Mouse (Mus musculus) midbrain, embryonic 14.5 days (tissue): ENCODE measurements at regions not wholly inside any gene's neighbourhood (a gene's known extent, or its start where the extent isn't known, plus 50 kb on each side); places are given as distances from the start of the nearest gene placed in this dataset.
A peak's percentile ranks its signal among the peaks of the same experiment; 100 is the strongest.

Source experiments
- ATAC-seq: fragments of 200-750 bp; cut with Nextera tagmentation; 2 replicates; pipeline ENCODE4 v1.8.0; 2017; ENCODE audit warnings: moderate number of reproducible peaks, moderate library complexity; ENCODE audit not compliant: low FRiP score, low TSS enrichment
- DNase-seq: peaks from one replicate; pipeline ENCODE4 v3.0.0-alpha.2; 2015
- H3K27ac ChIP-seq: fragments of 300-500 bp; sonication (generic); replicated peaks from 2 replicates; pipeline ENCODE4 v1.5.1; 2014; ENCODE audit warnings: mild to moderate bottlenecking, low read depth, low read length, moderate library complexity
- H3K27me3 ChIP-seq: fragments of 300-500 bp; sonication (generic); 2 replicates; pipeline ENCODE4 v1.6.1; 2014; ENCODE audit warnings: low read length, control low read depth, mixed read lengths; ENCODE audit not compliant: control insufficient read depth, insufficient read depth
- H3K36me3 ChIP-seq: fragments of 300-500 bp; sonication (generic); 2 replicates; pipeline ENCODE4 v1.6.1; 2014; ENCODE audit warnings: low read length, control low read depth; ENCODE audit not compliant: control insufficient read depth, insufficient read depth
- H3K4me1 ChIP-seq: fragments of 300-500 bp; sonication (generic); 2 replicates; pipeline ENCODE4 v1.6.1; 2014; ENCODE audit warnings: mild to moderate bottlenecking, antibody characterized with exemption, low read length, control low read depth; ENCODE audit not compliant: control insufficient read depth, insufficient read depth
- H3K4me2 ChIP-seq: fragments of 300-500 bp; sonication (generic); 2 replicates; pipeline ENCODE4 v1.6.1; 2014; ENCODE audit warnings: mild to moderate bottlenecking, low read length, moderate library complexity
- H3K4me3 ChIP-seq: fragments of 300-500 bp; sonication (generic); replicated peaks from 2 replicates; pipeline ENCODE4 v1.5.1; 2014; ENCODE audit warnings: low read depth, low read length
- H3K9ac ChIP-seq: fragments of 300-500 bp; sonication (generic); replicated peaks from 2 replicates; pipeline ENCODE4 v1.6.1; 2014; ENCODE audit warnings: mild to moderate bottlenecking, low read length, moderate library complexity
- H3K9me3 ChIP-seq: fragments of 300-500 bp; sonication (generic); 2 replicates; pipeline ENCODE4 v1.6.1; 2016; ENCODE audit warnings: low read length, control low read depth, mixed read lengths; ENCODE audit not compliant: control insufficient read depth
- WGBS: fragments of 180-500 bp; shearing (Covaris S2); extraction: QIAGEN DNeasy Blood & Tissue Kit; methylation state at CpG from one replicate; pipeline ENCODE4 v1.1.7; 2014; 5-methylcytosine and 5-hydroxymethylcytosine counted together

DNA sequence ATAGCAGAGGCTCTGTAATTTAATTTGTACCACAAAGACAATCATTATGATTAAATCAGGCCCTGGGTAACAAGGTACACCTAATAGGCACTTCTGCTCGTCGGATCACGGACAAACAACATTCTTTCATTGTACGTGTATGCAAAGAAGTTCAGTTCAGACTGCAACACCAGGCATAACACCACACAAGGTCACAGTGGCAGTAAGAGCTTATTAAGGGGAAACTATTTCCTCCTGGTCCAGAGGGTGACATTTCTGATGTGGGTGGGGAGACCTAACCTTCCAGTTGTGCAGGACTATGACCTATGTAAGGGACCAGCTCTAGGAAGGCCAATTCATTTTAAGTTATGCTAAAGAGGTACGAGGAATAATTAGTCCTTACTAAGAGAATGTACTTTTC lies 225.0 kb upstream of the Gm9747 start:
- Histone ChIP-seq H3K27me3 (no peaks in the 10 kb centered on the region), H3K9ac (no peak overlapping the region), H3K4me3 (no peak overlapping the region), H3K9me3 (no peaks in the 10 kb centered on the region), H3K36me3 (no peaks in the 10 kb centered on the region), H3K4me1 (no peaks in the 10 kb centered on the region), H3K4me2 (no peak overlapping the region), H3K27ac (no peak overlapping the region)
- WGBS = 90% methylated on average over 5 of the region's 5 CpGs
- DNase-seq = no peak
- ATAC-seq = no peak

DNA sequence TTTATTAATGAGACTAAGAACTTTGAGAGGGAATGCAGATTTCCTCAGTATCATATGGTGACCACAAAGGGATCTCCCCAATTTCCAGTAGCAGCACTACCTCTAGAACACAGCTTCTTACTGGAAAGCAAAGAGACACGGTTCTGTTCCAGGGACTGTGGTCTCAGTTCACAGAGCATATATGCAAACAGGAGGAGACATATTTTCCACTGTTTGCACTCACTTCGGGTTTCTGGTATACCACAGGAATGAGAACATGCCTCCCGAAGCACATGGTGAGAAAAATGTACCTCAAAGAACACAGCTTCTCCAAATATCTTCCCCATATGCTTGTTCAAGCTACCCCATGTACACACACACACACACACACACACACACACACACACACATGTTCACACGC lies 224.1 kb upstream of the Gm9747 start:
- DNase-seq (no peak), ATAC-seq (no peak)
- H3K4me2 ChIP-seq = no peak overlapping the region
- H3K27me3 ChIP-seq = no peaks in the 10 kb centered on the region
- no peaks in the 10 kb centered on the region for H3K36me3 ChIP-seq
- no peak overlapping the region for H3K9ac ChIP-seq
- no peak overlapping the region for H3K27ac ChIP-seq
- H3K4me3 ChIP-seq = no peak overlapping the region
- no peaks in the 10 kb centered on the region for H3K9me3 ChIP-seq
- WGBS = 89% methylated on average over 4 of the region's 4 CpGs
- no peaks in the 10 kb centered on the region for H3K4me1 ChIP-seq

DNA sequence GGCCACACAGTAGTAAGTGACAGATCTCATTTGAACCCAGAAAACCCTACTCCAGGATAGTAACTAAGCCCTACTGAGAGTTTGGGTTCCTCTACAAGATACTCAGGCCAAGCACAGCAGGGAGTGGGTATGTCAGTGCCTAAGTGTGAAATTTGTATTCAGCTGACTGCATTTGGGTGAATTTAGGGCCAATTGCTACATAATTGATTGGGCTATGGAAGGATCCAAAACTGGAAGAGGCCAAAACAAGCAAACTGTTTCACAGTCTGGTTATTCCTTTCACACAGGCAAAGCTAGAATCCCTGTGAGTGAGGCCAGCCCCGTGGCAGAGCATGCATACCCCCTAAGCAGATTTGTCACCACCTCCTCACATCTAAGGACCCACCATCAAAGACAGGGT lies 221.9 kb upstream of the Gm9747 start:
- H3K4me1 ChIP-seq = no peaks in the 10 kb centered on the region
- H3K9me3 ChIP-seq = no peaks in the 10 kb centered on the region
- WGBS = 47% methylated on average over 1 of the region's 1 CpGs
- DNase-seq (no peak), ATAC-seq (no peak)
- H3K36me3 ChIP-seq = no peaks in the 10 kb centered on the region
- no peak overlapping the region for H3K4me3 ChIP-seq
- no peak overlapping the region for H3K4me2 ChIP-seq
- no peak overlapping the region for H3K27ac ChIP-seq
- no peak overlapping the region for H3K9ac ChIP-seq
- no peaks in the 10 kb centered on the region for H3K27me3 ChIP-seq

DNA sequence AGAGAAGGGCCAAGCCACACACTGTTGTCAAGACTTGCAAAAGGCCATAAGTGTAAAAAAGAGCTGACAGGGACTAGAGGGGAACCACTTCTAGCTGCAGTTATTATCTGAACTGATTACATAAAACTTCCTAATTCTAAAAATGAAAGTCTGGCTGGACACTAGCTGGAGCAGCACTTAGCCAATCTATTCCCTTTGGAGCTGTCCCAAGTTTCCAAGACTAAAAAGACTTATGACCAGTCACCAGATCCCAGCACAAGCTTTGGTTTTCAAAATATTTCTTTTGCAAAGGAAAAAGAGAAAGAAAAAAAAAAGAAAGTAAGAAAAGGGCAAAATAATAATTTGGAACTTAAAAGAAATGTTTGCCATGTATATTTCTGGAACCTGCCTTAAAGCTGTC lies 217.6 kb upstream of the Gm9747 start:
- Histone ChIP-seq H3K36me3 (no peaks in the 10 kb centered on the region), H3K9ac (no peak overlapping the region), H3K27me3 (no peaks in the 10 kb centered on the region), H3K4me3 (no peak overlapping the region), H3K4me1 (no peaks in the 10 kb centered on the region), H3K4me2 (no peak overlapping the region), H3K9me3 (no peaks in the 10 kb centered on the region), H3K27ac (no peak overlapping the region)
- ATAC-seq (no peak), DNase-seq (no peak)

DNA sequence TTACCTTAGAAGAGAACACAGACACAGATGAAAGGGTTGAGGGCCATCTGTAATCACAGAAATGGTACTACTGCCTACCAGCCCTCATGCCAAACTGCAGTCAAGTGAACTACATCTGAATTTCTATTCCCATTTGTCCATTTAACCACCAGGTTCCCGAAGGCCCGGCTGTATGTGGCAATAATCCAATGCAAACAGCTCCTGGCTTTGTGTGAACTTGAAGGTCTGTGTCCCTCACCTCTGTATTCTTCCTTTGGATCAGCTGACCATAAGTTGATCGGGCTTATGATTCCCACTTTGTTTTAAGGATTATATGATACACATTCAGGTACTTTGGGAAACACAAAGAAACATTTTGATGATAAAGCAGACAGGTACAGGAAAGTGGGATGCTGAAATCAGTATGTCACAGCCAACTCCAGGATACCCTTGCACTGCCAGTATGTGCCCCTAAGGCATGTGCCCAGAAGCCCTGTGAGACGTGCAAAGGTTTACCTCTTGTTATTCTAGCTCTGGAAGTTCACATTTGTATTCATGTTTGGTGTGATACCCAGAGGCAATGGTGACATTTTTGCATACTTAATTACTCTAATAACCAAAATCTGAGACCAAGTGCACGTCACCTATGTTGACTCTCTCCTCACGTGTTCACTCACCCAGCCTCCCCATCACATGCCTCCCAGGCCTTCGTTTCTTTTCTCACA lies 214.1 kb upstream of the Gm9747 start:
- no peaks in the 10 kb centered on the region for H3K36me3 ChIP-seq
- WGBS = 71% methylated on average over 7 of the region's 7 CpGs
- H3K4me1 ChIP-seq = no peaks in the 10 kb centered on the region
- no peaks in the 10 kb centered on the region for H3K27me3 ChIP-seq
- no peaks in the 10 kb centered on the region for H3K9me3 ChIP-seq
- no peak overlapping the region for H3K4me2 ChIP-seq
- H3K9ac ChIP-seq = no peak overlapping the region
- ATAC-seq (no peak), DNase-seq (peak; percentile 25)
- H3K27ac ChIP-seq = no peak overlapping the region
- no peak overlapping the region for H3K4me3 ChIP-seq

DNA sequence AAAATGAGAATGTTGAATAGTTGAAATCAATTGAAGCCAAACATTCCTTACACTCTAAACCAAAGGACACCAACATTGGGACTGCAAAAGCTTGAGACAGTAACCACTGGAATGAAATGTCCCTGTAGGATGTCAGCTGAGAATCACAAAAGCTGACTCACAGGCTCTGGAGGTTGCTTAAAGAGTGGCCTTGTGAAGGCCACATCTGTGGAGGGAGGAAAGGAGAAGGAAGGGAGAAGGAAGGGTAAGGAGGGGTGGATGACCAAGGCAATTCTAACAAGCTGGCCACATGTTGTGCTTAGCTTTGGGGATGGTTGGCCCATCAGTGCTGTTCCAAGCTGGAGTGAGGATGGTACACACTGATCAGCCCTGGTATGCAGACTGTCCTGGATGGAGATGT lies 205.2 kb upstream of the Gm9747 start:
- Histone ChIP-seq H3K4me3 (no peak overlapping the region), H3K27ac (no peak overlapping the region), H3K9ac (no peak overlapping the region), H3K27me3 (no peaks in the 10 kb centered on the region), H3K4me1 (no peaks in the 10 kb centered on the region), H3K4me2 (no peak overlapping the region), H3K36me3 (no peaks in the 10 kb centered on the region), H3K9me3 (no peaks in the 10 kb centered on the region)
- DNase-seq = no peak
- ATAC-seq = no peak

DNA sequence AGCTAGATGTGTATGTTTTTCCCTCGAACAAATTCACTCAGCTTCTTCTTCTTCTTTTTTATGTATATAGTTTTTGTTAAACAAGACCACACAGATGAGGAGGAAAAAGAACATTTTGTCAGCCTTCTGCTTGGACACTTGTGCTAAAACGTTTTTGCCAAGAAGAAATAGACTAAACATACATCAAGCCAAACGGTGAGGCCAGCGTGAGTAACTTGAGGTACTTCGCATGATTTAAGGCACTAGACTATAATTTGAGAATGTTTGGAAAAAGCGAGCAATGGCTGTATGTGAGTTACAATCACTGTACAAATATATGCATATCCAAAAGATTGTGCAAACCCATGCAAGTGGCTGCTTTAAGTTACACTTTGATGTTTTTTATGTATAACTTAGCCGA lies 201.8 kb upstream of the Gm9747 start:
- DNase-seq = no peak
- Histone ChIP-seq H3K9ac (no peak overlapping the region), H3K27ac (no peak overlapping the region), H3K4me3 (no peak overlapping the region), H3K4me2 (no peak overlapping the region), H3K4me1 (no peaks in the 10 kb centered on the region), H3K36me3 (no peaks in the 10 kb centered on the region), H3K9me3 (no peaks in the 10 kb centered on the region), H3K27me3 (no peaks in the 10 kb centered on the region)
- WGBS = 87% methylated on average over 7 of the region's 7 CpGs
- no peak for ATAC-seq

DNA sequence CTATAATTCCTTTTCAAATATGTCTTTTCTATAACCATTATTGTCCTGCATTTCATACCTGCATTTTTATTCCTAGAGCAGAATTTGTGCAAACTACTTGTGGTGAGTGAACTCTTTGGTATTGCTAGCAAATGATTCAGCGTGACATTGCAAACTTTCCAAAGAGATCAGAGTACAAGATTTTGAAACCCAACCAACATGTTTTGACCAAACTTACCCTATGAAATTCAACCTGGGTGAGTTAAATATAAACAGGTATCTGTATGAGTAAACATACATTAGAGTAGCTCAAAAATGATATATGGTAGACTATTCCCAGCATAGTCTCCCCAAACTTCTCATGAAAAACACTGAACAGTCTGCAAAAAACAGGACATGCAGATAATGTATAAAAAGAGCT lies 200.5 kb upstream of the Gm9747 start:
- Histone ChIP-seq H3K4me2 (no peak overlapping the region), H3K4me3 (no peak overlapping the region), H3K9ac (no peak overlapping the region), H3K27me3 (no peaks in the 10 kb centered on the region), H3K9me3 (no peaks in the 10 kb centered on the region), H3K36me3 (no peaks in the 10 kb centered on the region), H3K27ac (no peak overlapping the region), H3K4me1 (no peaks in the 10 kb centered on the region)
- 98% methylated on average over 1 of the region's 1 CpGs for WGBS
- ATAC-seq (no peak), DNase-seq (no peak)

DNA sequence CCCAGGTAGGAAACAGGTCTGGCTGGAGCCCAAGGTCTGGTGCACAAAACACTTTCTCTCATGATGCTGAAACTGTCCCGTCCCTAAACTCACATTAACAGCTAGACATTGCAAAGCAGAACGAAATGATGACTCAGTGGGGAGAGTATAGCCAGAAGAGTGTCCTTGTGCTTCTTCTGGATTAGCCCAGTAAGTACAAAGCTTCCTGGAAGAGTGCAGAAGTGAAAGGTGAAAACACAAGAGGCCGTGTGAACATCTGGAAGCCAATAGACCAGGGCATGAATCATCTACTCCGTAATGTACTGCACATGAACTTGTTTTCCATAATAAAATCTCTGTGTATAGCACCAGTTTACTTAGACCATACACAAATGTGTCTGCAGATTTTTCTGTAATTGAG lies 194.7 kb upstream of the Gm9747 start:
- Histone ChIP-seq H3K27me3 (no peaks in the 10 kb centered on the region), H3K27ac (no peak overlapping the region), H3K4me3 (no peak overlapping the region), H3K9me3 (no peaks in the 10 kb centered on the region), H3K9ac (no peak overlapping the region), H3K4me2 (no peak overlapping the region), H3K4me1 (no peaks in the 10 kb centered on the region), H3K36me3 (no peaks in the 10 kb centered on the region)
- no peak for ATAC-seq
- no peak for DNase-seq
- WGBS = 95% methylated on average over 4 of the region's 4 CpGs
